Mouse (Mus musculus): ENCODE measurements at regions not wholly inside any gene's neighbourhood (a gene's known extent, or its start where the extent isn't known, plus 50 kb on each side); places are given as distances from the start of the nearest gene placed in this dataset.

- H3K9ac ChIP-seq, result no peak overlapping the region
- no peaks in the 10 kb centered on the region for H3K4me1 ChIP-seq
- H3K9me3 ChIP-seq, result no peaks in the 10 kb centered on the region
- H3K4me3 ChIP-seq, result no peak overlapping the region
- no peak overlapping the region for H3K4me2 ChIP-seq
- H3K36me3 ChIP-seq, result no peaks in the 10 kb centered on the region
- ATAC-seq (ENCODE audit: insufficient number of reproducible peaks, low FRiP score, low TSS enrichment, low read depth), result no peak
- 81% methylated on average over 3 of the region's 3 CpGs for WGBS
- no peaks in the 10 kb centered on the region for H3K27me3 ChIP-seq
- H3K27ac ChIP-seq, result no peak overlapping the region
Observed at GRCm38 (mm10) chr1:16007809-16008208, 85.3 kb downstream of the 4930444P10Rik start.

GRCm38 (mm10) chr1:16006888-16007287 lies 86.2 kb downstream of the 4930444P10Rik start:
- Histone ChIP-seq H3K27me3 (no peaks in the 10 kb centered on the region), H3K27ac (no peak overlapping the region), H3K4me3 (no peak overlapping the region), H3K4me1 (no peaks in the 10 kb centered on the region), H3K9ac (no peak overlapping the region), H3K36me3 (no peaks in the 10 kb centered on the region), H3K4me2 (no peak overlapping the region), H3K9me3 (no peaks in the 10 kb centered on the region)
- ATAC-seq (ENCODE audit: insufficient number of reproducible peaks, low FRiP score, low TSS enrichment, low read depth), result no peak
- 72% methylated on average over 2 of the region's 2 CpGs for WGBS

DNA sequence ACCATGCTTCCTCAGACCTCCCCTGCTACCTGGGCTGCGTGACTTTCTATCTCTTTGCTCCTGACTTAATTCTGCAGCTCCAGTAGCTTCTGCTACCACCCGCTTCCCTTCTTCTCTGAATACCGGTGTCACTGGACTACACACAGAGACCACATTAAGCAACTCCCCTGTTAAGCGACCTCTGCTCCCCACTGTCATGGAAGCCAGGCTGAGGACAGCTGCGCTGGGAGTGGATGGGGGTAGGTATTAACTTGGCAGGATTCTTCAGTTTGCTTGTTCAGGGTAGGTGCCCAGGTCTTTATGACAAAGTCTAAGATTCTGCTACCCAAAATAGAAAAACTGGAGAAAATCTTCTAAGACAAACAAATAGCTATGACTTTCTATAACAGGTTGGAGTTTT lies 96.0 kb downstream of the 4930444P10Rik start:
- Histone ChIP-seq H3K9me3 (no peaks in the 10 kb centered on the region), H3K36me3 (no peaks in the 10 kb centered on the region), H3K4me3 (no peak overlapping the region), H3K4me1 (no peaks in the 10 kb centered on the region), H3K27me3 (no peaks in the 10 kb centered on the region), H3K4me2 (no peak overlapping the region), H3K9ac (no peak overlapping the region), H3K27ac (no peak overlapping the region)
- 73% methylated on average over 5 of the region's 5 CpGs for WGBS
- ATAC-seq (ENCODE audit: insufficient number of reproducible peaks, low FRiP score, low TSS enrichment, low read depth), result no peak

DNA sequence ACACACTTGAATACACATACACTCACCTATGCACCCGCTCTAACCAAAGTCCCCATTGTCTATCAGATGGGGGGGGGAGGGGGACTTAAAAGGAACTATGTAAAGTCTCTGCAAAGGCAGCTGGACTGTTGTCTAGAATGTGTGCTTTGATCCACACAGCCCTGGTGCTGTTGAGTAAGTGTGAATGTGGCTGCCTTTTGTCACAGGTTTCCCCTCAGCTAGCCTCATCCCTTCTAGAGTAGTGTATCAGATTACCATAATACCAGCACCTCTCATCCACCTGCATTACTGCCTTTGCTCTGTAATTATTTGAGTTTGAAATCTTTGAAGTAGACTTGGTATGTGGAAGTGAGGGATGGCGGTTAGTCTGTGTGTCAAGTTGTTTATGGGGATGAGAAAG lies 96.8 kb downstream of the 4930444P10Rik start:
- Histone ChIP-seq H3K9me3 (no peaks in the 10 kb centered on the region), H3K4me1 (no peaks in the 10 kb centered on the region), H3K27me3 (no peaks in the 10 kb centered on the region), H3K9ac (no peak overlapping the region), H3K27ac (no peak overlapping the region), H3K4me3 (no peak overlapping the region), H3K4me2 (no peak overlapping the region), H3K36me3 (no peaks in the 10 kb centered on the region)
- WGBS, result 58% methylated on average over 2 of the region's 2 CpGs
- ATAC-seq (ENCODE audit: insufficient number of reproducible peaks, low FRiP score, low TSS enrichment, low read depth), result no peak

GRCm38 (mm10) chr1:15993561-15994410 lies 99.3 kb downstream of the 4930444P10Rik start:
- H3K36me3 ChIP-seq, result no peaks in the 10 kb centered on the region
- no peaks in the 10 kb centered on the region for H3K27me3 ChIP-seq
- H3K9ac ChIP-seq, result no peak overlapping the region
- H3K27ac ChIP-seq, result no peak overlapping the region
- H3K4me3 ChIP-seq, result no peak overlapping the region
- peaks cover 1% of the 10 kb centered on the region; the same call in 1 of the 2 replicates for H3K4me1 ChIP-seq
- 23% methylated on average over 4 of the region's 4 CpGs for WGBS
- ATAC-seq (ENCODE audit: insufficient number of reproducible peaks, low FRiP score, low TSS enrichment, low read depth), result peak; percentile 74; the same call in 1 of the 2 replicates
- no peaks in the 10 kb centered on the region for H3K9me3 ChIP-seq
- H3K4me2 ChIP-seq, result no peak overlapping the region

DNA sequence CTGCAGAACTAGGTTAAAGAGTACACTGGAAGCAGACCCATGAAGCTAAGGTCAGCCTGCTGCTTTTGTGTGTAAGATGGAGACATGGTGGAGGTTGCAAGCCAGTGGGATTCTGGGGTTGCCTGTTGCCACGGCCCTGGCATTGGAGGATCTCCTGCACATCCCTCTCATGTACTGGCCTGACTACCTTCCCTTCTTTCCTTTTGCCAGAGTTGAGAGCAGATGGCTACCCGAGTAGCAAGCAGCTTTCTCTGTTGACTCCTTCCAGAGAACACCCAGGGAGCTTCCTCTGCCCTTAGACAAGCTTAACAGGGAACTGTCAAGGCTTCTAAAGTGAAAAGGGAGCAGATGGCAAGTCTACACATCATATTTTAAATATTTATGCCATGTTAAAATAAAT lies 102.1 kb downstream of the 4930444P10Rik start:
- Histone ChIP-seq H3K27ac (no peak overlapping the region), H3K4me3 (no peak overlapping the region), H3K36me3 (no peaks in the 10 kb centered on the region), H3K9me3 (no peaks in the 10 kb centered on the region), H3K27me3 (no peaks in the 10 kb centered on the region), H3K4me2 (no peak overlapping the region), H3K9ac (no peak overlapping the region), H3K4me1 (peaks cover 3% of the 10 kb centered on the region; the same call in 1 of the 2 replicates)
- ATAC-seq (ENCODE audit: insufficient number of reproducible peaks, low FRiP score, low TSS enrichment, low read depth), result no peak
- 73% methylated on average over 2 of the region's 2 CpGs for WGBS

- 21% methylated on average over 3 of the region's 3 CpGs for WGBS
- Histone ChIP-seq H3K9ac (no peak overlapping the region), H3K4me3 (no peak overlapping the region), H3K9me3 (no peaks in the 10 kb centered on the region), H3K36me3 (no peaks in the 10 kb centered on the region), H3K27ac (no peak overlapping the region), H3K4me2 (no peak overlapping the region), H3K4me1 (peaks cover 5% of the 10 kb centered on the region; the same call in 1 of the 2 replicates), H3K27me3 (no peaks in the 10 kb centered on the region)
- no peak for ATAC-seq (ENCODE audit: insufficient number of reproducible peaks, low FRiP score, low TSS enrichment, low read depth)
Observed at GRCm38 (mm10) chr1:15985579-15985978, 107.5 kb downstream of the 4930444P10Rik start.

- Histone ChIP-seq H3K27ac (no peak overlapping the region), H3K4me1 (no peaks in the 10 kb centered on the region), H3K9me3 (no peaks in the 10 kb centered on the region), H3K9ac (no peak overlapping the region), H3K4me3 (no peak overlapping the region), H3K27me3 (no peaks in the 10 kb centered on the region), H3K4me2 (no peak overlapping the region), H3K36me3 (no peaks in the 10 kb centered on the region)
- no peak for ATAC-seq (ENCODE audit: insufficient number of reproducible peaks, low FRiP score, low TSS enrichment, low read depth)
Observed at GRCm38 (mm10) chr1:15979333-15979732, 113.8 kb downstream of the 4930444P10Rik start.

DNA sequence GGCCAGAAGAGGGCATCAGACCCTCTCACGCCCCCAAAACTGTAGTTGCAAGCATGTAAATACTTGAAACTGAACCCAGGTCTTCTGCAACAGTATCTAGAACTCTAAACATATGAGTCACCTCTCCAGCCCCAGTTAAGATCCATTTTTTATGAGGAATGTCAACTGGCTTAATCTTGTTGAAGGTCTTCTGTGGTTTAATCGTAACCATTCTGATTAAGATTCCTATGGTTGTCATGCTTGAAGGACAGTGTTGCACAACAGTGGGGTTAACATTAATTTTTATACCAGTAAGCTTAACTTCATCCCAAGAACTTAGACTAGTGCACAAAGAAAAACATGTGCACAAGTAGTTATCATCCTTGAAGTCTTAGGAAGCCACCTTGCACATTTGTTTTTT lies 133.5 kb downstream of the 4930444P10Rik start:
- Histone ChIP-seq H3K9ac (no peak overlapping the region), H3K27me3 (no peaks in the 10 kb centered on the region), H3K27ac (no peak overlapping the region), H3K4me2 (no peak overlapping the region), H3K36me3 (no peaks in the 10 kb centered on the region), H3K9me3 (no peaks in the 10 kb centered on the region), H3K4me1 (no peaks in the 10 kb centered on the region), H3K4me3 (no peak overlapping the region)
- 83% methylated on average over 2 of the region's 2 CpGs for WGBS
- no peak for ATAC-seq (ENCODE audit: insufficient number of reproducible peaks, low FRiP score, low TSS enrichment, low read depth)

GRCm38 (mm10) chr1:15958661-15959060 lies 134.5 kb downstream of the 4930444P10Rik start:
- H3K36me3 ChIP-seq, result no peaks in the 10 kb centered on the region
- no peaks in the 10 kb centered on the region for H3K27me3 ChIP-seq
- no peak overlapping the region for H3K27ac ChIP-seq
- no peak overlapping the region for H3K9ac ChIP-seq
- no peaks in the 10 kb centered on the region for H3K9me3 ChIP-seq
- WGBS, result 43% methylated on average over 1 of the region's 1 CpGs
- no peak overlapping the region for H3K4me2 ChIP-seq
- H3K4me1 ChIP-seq, result no peaks in the 10 kb centered on the region
- no peak for ATAC-seq (ENCODE audit: insufficient number of reproducible peaks, low FRiP score, low TSS enrichment, low read depth)
- H3K4me3 ChIP-seq, result no peak overlapping the region

- Histone ChIP-seq H3K36me3 (no peaks in the 10 kb centered on the region), H3K9ac (no peak overlapping the region), H3K27me3 (no peaks in the 10 kb centered on the region), H3K4me3 (no peak overlapping the region), H3K4me2 (no peak overlapping the region), H3K9me3 (no peaks in the 10 kb centered on the region), H3K27ac (no peak overlapping the region), H3K4me1 (no peaks in the 10 kb centered on the region)
- no peak for ATAC-seq (ENCODE audit: insufficient number of reproducible peaks, low FRiP score, low TSS enrichment, low read depth)
- WGBS, result 61% methylated on average over 4 of the region's 4 CpGs
Observed at GRCm38 (mm10) chr1:15943662-15944061, 149.5 kb downstream of the 4930444P10Rik start.

GRCm38 (mm10) chr1:15943041-15943440 lies 150.1 kb downstream of the 4930444P10Rik start:
- Histone ChIP-seq H3K9ac (no peak overlapping the region), H3K4me3 (no peak overlapping the region), H3K27ac (no peak overlapping the region), H3K4me2 (no peak overlapping the region), H3K36me3 (no peaks in the 10 kb centered on the region), H3K4me1 (no peaks in the 10 kb centered on the region), H3K9me3 (no peaks in the 10 kb centered on the region), H3K27me3 (no peaks in the 10 kb centered on the region)
- ATAC-seq (ENCODE audit: insufficient number of reproducible peaks, low FRiP score, low TSS enrichment, low read depth), result no peak
- 74% methylated on average over 1 of the region's 1 CpGs for WGBS

All from limb, embryonic 15.5 days (tissue).